Mouse (Mus musculus): Measurements from ENCODE around the gene Gm17577. TPM values are rescaled to one million over a fixed set of nuclear protein-coding genes. Genes with fewer than 3 reads are reported as not detected.

Gm17577 gene
- total RNA-seq (2023), result not detected

GRCm38 (mm10) chrX:123246807-123247206 is at the start of gene Gm17577:
Gene Gm17577, minus strand, starts transcription at chrX:123246907.

GRCm38 (mm10) chrX:123222381-123222780 is 24.3 kb downstream of the Gm17577 start, which contains the start of gene Srsx:
Gene Srsx, minus strand, starts transcription at chrX:123222481.

Other genes with a start within 250 kb of the Gm17577 start
- gene Gm17521, start 217.2 kb downstream of the Gm17577 start, total RNA-seq (2023), result not detected
- 1.2 TPM for gene Cldn34c1, start 143.4 kb downstream of the Gm17577 start, total RNA-seq (2023)
- not detected for gene Srsx, start 24.4 kb downstream of the Gm17577 start, total RNA-seq (2023)